Mouse (Mus musculus): ENCODE measurements at regions not wholly inside any gene's neighbourhood (a gene's known extent, or its start where the extent isn't known, plus 50 kb on each side); places are given as distances from the start of the nearest gene placed in this dataset.
"Not testable (repeated sequence)": the region's sequence is repeated elsewhere in the genome, so short reads cannot be mapped to it uniquely, and the experiment has no call there.

DNA sequence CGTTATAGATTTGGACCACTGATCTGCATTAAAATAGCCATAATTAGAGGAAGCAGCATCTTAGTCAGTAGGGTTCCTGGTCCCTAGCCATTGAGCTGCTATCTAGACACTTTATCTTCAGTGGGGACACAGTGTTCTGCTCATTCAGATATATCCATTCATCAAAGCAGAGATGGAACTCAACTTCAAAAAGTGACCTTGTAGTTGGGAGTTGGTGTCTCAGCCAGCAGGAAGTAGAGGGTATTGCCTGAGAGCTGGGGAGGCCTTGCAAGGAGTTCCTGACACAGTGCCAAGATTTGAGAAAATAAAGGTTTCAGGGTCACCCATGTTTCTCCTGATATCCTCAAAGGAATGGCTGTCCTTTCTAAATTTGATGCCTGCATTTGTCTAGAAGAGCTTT, 304.7 kb upstream of the Shh start:
- no peaks in the 10 kb centered on the region for H3K27me3 ChIP-seq (ENCODE audit: control insufficient read depth, insufficient read depth, low read length)
- H3K4me2 ChIP-seq (ENCODE audit: low read depth, low read length, severe bottlenecking): no peak overlapping the region
- H3K9ac ChIP-seq (ENCODE audit: low read length): no peak overlapping the region
- no peaks in the 10 kb centered on the region for H3K9me3 ChIP-seq (ENCODE audit: control insufficient read depth, low read length)
- no peaks in the 10 kb centered on the region for H3K36me3 ChIP-seq (ENCODE audit: control insufficient read depth, insufficient read depth, low read length)
- no peak for ATAC-seq (replicated peaks; ENCODE audit: low FRiP score)
- no peak overlapping the region for H3K4me3 ChIP-seq (ENCODE audit: low read depth, low read length)
- no peak overlapping the region for H3K27ac ChIP-seq (ENCODE audit: low read depth, low read length)
- DNase-seq (ENCODE audit: low spot score): no peak
- no peaks in the 10 kb centered on the region for H3K4me1 ChIP-seq (replicated peaks; ENCODE audit: control insufficient read depth, insufficient read depth, low read length)
- 85% methylated on average over 1 of the region's 1 CpGs for WGBS

GRCm38 (mm10) chr5:28756171-28756948, 289.3 kb upstream of the Shh start:
- Histone ChIP-seq H3K4me2 (ENCODE audit: low read depth, low read length, severe bottlenecking) (no peak overlapping the region), H3K36me3 (ENCODE audit: control insufficient read depth, insufficient read depth, low read length) (no peaks in the 10 kb centered on the region), H3K9me3 (ENCODE audit: control insufficient read depth, low read length) (no peaks in the 10 kb centered on the region), H3K4me1 (replicated peaks; ENCODE audit: control insufficient read depth, insufficient read depth, low read length) (no peaks in the 10 kb centered on the region), H3K27ac (ENCODE audit: low read depth, low read length) (no peak overlapping the region), H3K27me3 (ENCODE audit: control insufficient read depth, insufficient read depth, low read length) (no peaks in the 10 kb centered on the region), H3K4me3 (ENCODE audit: low read depth, low read length) (no peak overlapping the region), H3K9ac (ENCODE audit: low read length) (no peak overlapping the region)
- WGBS: 91% methylated on average over 6 of the region's 6 CpGs
- DNase-seq (ENCODE audit: low spot score) (no peak), ATAC-seq (replicated peaks; ENCODE audit: low FRiP score) (no peak)

GRCm38 (mm10) chr5:28751821-28752220, 284.8 kb upstream of the Shh start:
- H3K9ac ChIP-seq (ENCODE audit: low read length); ATAC-seq (replicated peaks; ENCODE audit: low FRiP score); H3K9me3 ChIP-seq (ENCODE audit: control insufficient read depth, low read length); H3K4me1 ChIP-seq (replicated peaks; ENCODE audit: control insufficient read depth, insufficient read depth, low read length); H3K4me3 ChIP-seq (ENCODE audit: low read depth, low read length); DNase-seq (ENCODE audit: low spot score); H3K27ac ChIP-seq (ENCODE audit: low read depth, low read length); H3K36me3 ChIP-seq (ENCODE audit: control insufficient read depth, insufficient read depth, low read length); H3K4me2 ChIP-seq (ENCODE audit: low read depth, low read length, severe bottlenecking); H3K27me3 ChIP-seq (ENCODE audit: control insufficient read depth, insufficient read depth, low read length): not testable (repeated sequence)

- Histone ChIP-seq H3K27ac (ENCODE audit: low read depth, low read length) (no peak overlapping the region), H3K36me3 (ENCODE audit: control insufficient read depth, insufficient read depth, low read length) (no peaks in the 10 kb centered on the region), H3K4me3 (ENCODE audit: low read depth, low read length) (no peak overlapping the region), H3K9ac (ENCODE audit: low read length) (no peak overlapping the region), H3K4me1 (replicated peaks; ENCODE audit: control insufficient read depth, insufficient read depth, low read length) (no peaks in the 10 kb centered on the region), H3K4me2 (ENCODE audit: low read depth, low read length, severe bottlenecking) (no peak overlapping the region), H3K27me3 (ENCODE audit: control insufficient read depth, insufficient read depth, low read length) (no peaks in the 10 kb centered on the region), H3K9me3 (ENCODE audit: control insufficient read depth, low read length) (no peaks in the 10 kb centered on the region)
- DNase-seq (ENCODE audit: low spot score): no peak
- ATAC-seq (replicated peaks; ENCODE audit: low FRiP score): no peak
- WGBS: 81% methylated on average over 3 of the region's 3 CpGs
Observed at GRCm38 (mm10) chr5:28734768-28735167, 267.7 kb upstream of the Shh start.

GRCm38 (mm10) chr5:28722067-28722466, 255.0 kb upstream of the Shh start:
- Histone ChIP-seq H3K27me3 (ENCODE audit: control insufficient read depth, insufficient read depth, low read length) (no peaks in the 10 kb centered on the region), H3K9me3 (ENCODE audit: control insufficient read depth, low read length) (no peaks in the 10 kb centered on the region), H3K4me3 (ENCODE audit: low read depth, low read length) (no peak overlapping the region), H3K36me3 (ENCODE audit: control insufficient read depth, insufficient read depth, low read length) (no peaks in the 10 kb centered on the region), H3K9ac (ENCODE audit: low read length) (no peak overlapping the region), H3K27ac (ENCODE audit: low read depth, low read length) (no peak overlapping the region), H3K4me2 (ENCODE audit: low read depth, low read length, severe bottlenecking) (no peak overlapping the region), H3K4me1 (replicated peaks; ENCODE audit: control insufficient read depth, insufficient read depth, low read length) (no peaks in the 10 kb centered on the region)
- DNase-seq (ENCODE audit: low spot score) (no peak), ATAC-seq (replicated peaks; ENCODE audit: low FRiP score) (no peak)
- 78% methylated on average over 3 of the region's 3 CpGs for WGBS

DNA sequence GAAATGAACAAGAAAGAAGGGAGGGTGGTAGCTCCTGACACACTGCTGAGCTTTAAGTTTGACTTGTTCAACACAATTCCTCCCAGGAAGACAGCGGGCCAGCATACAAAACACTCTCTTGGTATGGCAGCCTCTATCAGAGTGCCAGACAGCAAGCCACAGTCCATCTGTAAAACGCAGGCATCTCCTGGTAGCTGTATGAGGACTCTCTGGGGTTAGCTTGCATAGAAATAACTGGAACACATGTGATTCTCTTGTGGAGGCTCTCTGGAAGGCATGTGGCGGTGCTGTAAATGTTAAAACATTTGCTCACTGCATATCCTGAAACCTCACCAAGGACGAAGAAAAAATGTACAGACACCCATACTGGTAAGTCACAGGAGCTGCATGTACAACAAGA, 247.9 kb upstream of the Shh start:
- WGBS: 94% methylated on average over 4 of the region's 4 CpGs
- no peak overlapping the region for H3K4me2 ChIP-seq (ENCODE audit: low read depth, low read length, severe bottlenecking)
- DNase-seq (ENCODE audit: low spot score) (no peak), ATAC-seq (replicated peaks; ENCODE audit: low FRiP score) (no peak)
- H3K4me3 ChIP-seq (ENCODE audit: low read depth, low read length): no peak overlapping the region
- no peaks in the 10 kb centered on the region for H3K4me1 ChIP-seq (replicated peaks; ENCODE audit: control insufficient read depth, insufficient read depth, low read length)
- H3K27me3 ChIP-seq (ENCODE audit: control insufficient read depth, insufficient read depth, low read length): no peaks in the 10 kb centered on the region
- no peak overlapping the region for H3K9ac ChIP-seq (ENCODE audit: low read length)
- no peaks in the 10 kb centered on the region for H3K9me3 ChIP-seq (ENCODE audit: control insufficient read depth, low read length)
- no peaks in the 10 kb centered on the region for H3K36me3 ChIP-seq (ENCODE audit: control insufficient read depth, insufficient read depth, low read length)
- no peak overlapping the region for H3K27ac ChIP-seq (ENCODE audit: low read depth, low read length)

- H3K9ac ChIP-seq (ENCODE audit: low read length): no peak overlapping the region
- no peak overlapping the region for H3K4me3 ChIP-seq (ENCODE audit: low read depth, low read length)
- no peaks in the 10 kb centered on the region for H3K27me3 ChIP-seq (ENCODE audit: control insufficient read depth, insufficient read depth, low read length)
- DNase-seq (ENCODE audit: low spot score): no peak
- no peak for ATAC-seq (replicated peaks; ENCODE audit: low FRiP score)
- H3K36me3 ChIP-seq (ENCODE audit: control insufficient read depth, insufficient read depth, low read length): no peaks in the 10 kb centered on the region
- 77% methylated on average over 4 of the region's 4 CpGs for WGBS
- H3K27ac ChIP-seq (ENCODE audit: low read depth, low read length): no peak overlapping the region
- H3K9me3 ChIP-seq (ENCODE audit: control insufficient read depth, low read length): no peaks in the 10 kb centered on the region
- no peaks in the 10 kb centered on the region for H3K4me1 ChIP-seq (replicated peaks; ENCODE audit: control insufficient read depth, insufficient read depth, low read length)
- H3K4me2 ChIP-seq (ENCODE audit: low read depth, low read length, severe bottlenecking): no peak overlapping the region
Observed at GRCm38 (mm10) chr5:28710517-28710916, 243.5 kb upstream of the Shh start.

GRCm38 (mm10) chr5:28709626-28710025, 242.6 kb upstream of the Shh start:
- H3K4me1 ChIP-seq (replicated peaks; ENCODE audit: control insufficient read depth, insufficient read depth, low read length): no peaks in the 10 kb centered on the region
- no peak overlapping the region for H3K4me2 ChIP-seq (ENCODE audit: low read depth, low read length, severe bottlenecking)
- WGBS: 80% methylated on average over 2 of the region's 2 CpGs
- H3K27me3 ChIP-seq (ENCODE audit: control insufficient read depth, insufficient read depth, low read length): no peaks in the 10 kb centered on the region
- H3K9ac ChIP-seq (ENCODE audit: low read length): no peak overlapping the region
- H3K27ac ChIP-seq (ENCODE audit: low read depth, low read length): no peak overlapping the region
- H3K36me3 ChIP-seq (ENCODE audit: control insufficient read depth, insufficient read depth, low read length): no peaks in the 10 kb centered on the region
- no peak overlapping the region for H3K4me3 ChIP-seq (ENCODE audit: low read depth, low read length)
- ATAC-seq (replicated peaks; ENCODE audit: low FRiP score): no peak
- no peaks in the 10 kb centered on the region for H3K9me3 ChIP-seq (ENCODE audit: control insufficient read depth, low read length)
- DNase-seq (ENCODE audit: low spot score): no peak

GRCm38 (mm10) chr5:28704359-28704758, 237.3 kb upstream of the Shh start:
- DNase-seq (ENCODE audit: low spot score) (no peak), ATAC-seq (replicated peaks; ENCODE audit: low FRiP score) (no peak)
- WGBS: 91% methylated on average over 1 of the region's 1 CpGs
- Histone ChIP-seq H3K4me2 (ENCODE audit: low read depth, low read length, severe bottlenecking) (no peak overlapping the region), H3K4me3 (ENCODE audit: low read depth, low read length) (no peak overlapping the region), H3K27ac (ENCODE audit: low read depth, low read length) (no peak overlapping the region), H3K9me3 (ENCODE audit: control insufficient read depth, low read length) (no peaks in the 10 kb centered on the region), H3K27me3 (ENCODE audit: control insufficient read depth, insufficient read depth, low read length) (no peaks in the 10 kb centered on the region), H3K9ac (ENCODE audit: low read length) (no peak overlapping the region), H3K4me1 (replicated peaks; ENCODE audit: control insufficient read depth, insufficient read depth, low read length) (no peaks in the 10 kb centered on the region), H3K36me3 (ENCODE audit: control insufficient read depth, insufficient read depth, low read length) (no peaks in the 10 kb centered on the region)

All from forebrain, embryonic 11.5 days (tissue).